In genomic region chr11:24235326-24235725, GRCm38 (mm10) we compare ENCODE assay signal across 19 mouse cellular contexts.
A peak's percentile ranks its signal among the peaks of the same experiment; 100 is the strongest.
DNase-seq lines count a peak whose midpoint lies in the region; ATAC-seq lines count a peak whose summit lies in the region.
"Had no signal": no experiment of that assay in that cellular context is flagged by ENCODE, and none has a peak within 500 bp of the region (broad histone marks: within the 10 kb centered on the region; RNA-seq: fewer than 3 reads in every experiment).

No protein-coding gene starts in this region.

- DNase-seq in frontal cortex, postnatal 14 days (ENCODE audit: low spot score in 2 of 2) = no peak
- DNase-seq in spleen, postnatal 36 days (ENCODE audit: low spot score in 2 of 2) = peak; percentile 42 to 54
- no peak for DNase-seq in spleen, postnatal 4 days (ENCODE audit: low spot score in 2 of 2)
- DNase-seq: adrenal gland, adult 8-10 months; adrenal gland, postnatal 14 days; adrenal gland, postnatal 36 days; B cell, adult 2 months; cerebellum, adult 11-12 months; cerebellum, adult 2 months; cerebellum, adult 9-10 months; cerebellum, postnatal 10 days; cerebellum, postnatal 25 days had no signal

- peak; percentile 16; the same call in 1 of the 2 replicates for ATAC-seq in frontal cortex, adult (ENCODE audit: low TSS enrichment)
- no peak for ATAC-seq in megakaryocyte-erythroid progenitor cell, adult 5-6 weeks (replicated peaks; ENCODE audit: low FRiP score, low TSS enrichment, poor library complexity, severe bottlenecking)
- ATAC-seq: activated CD4-positive, CD25-positive, alpha-beta regulatory T cell, adult 4 months; CD4-positive, CD25-positive, alpha-beta regulatory T cell, adult 4 months; forebrain, embryonic 13.5 days; forebrain, embryonic 15.5 days; Patski had no signal

Comparison
In these comparisons a context has a peak if more than half of its experiments do, and no peak if none do; other contexts are left out.
1. DNase-seq: peak in spleen, postnatal 36 days (2 of 2); none in frontal cortex, postnatal 14 days (0 of 2) and spleen, postnatal 4 days (0 of 2).